8 mouse cellular contexts compared by ENCODE assay signal in genomic region chr13:67813710-67814660, GRCm38 (mm10). TPM values are rescaled to one million over a fixed set of nuclear protein-coding genes. Genes with fewer than 3 reads are reported as not detected.
DNase-seq lines count a peak whose midpoint lies in the region; ATAC-seq and TF ChIP-seq lines count a peak whose summit lies in the region.

Gene Zfp273 (plus strand): TSS chr13:67813740.

- H3K4me3 ChIP-seq in gastrocnemius, adult 2 months, result peak within 1 kb of the TSS; percentile 94
- H3K4me3 ChIP-seq in hindbrain, postnatal 0 days (ENCODE audit: low read length), result peak within 1 kb of the TSS; percentile 86
- H3K4me3 ChIP-seq in left cerebral cortex, adult 2 months, result peak within 1 kb of the TSS; percentile 80

- H3K4me2 ChIP-seq in hindbrain, postnatal 0 days (ENCODE audit: low read depth, low read length), result peak within 1 kb of the TSS; percentile 85

- H3K9ac ChIP-seq in hindbrain, postnatal 0 days (replicated peaks; ENCODE audit: low read length), result peak within 1 kb of the TSS; percentile 63

- 0 out of 2 replicates have a peak, but pooled peaks cover 3% of the 10 kb centered on the region for H3K36me3 ChIP-seq in hindbrain, postnatal 0 days (ENCODE audit: insufficient read depth, low read length)

- no peak for TF ChIP-seq CTCF in gastrocnemius, adult 2 months (IDR thresholded peaks at IDR 0.05)
- TF ChIP-seq CTCF in hindbrain, postnatal 0 days (IDR thresholded peaks at IDR 0.05; ENCODE audit: low read depth), result no peak
- TF ChIP-seq CTCF in left cerebral cortex, adult 2 months (IDR thresholded peaks at IDR 0.05), result no peak

- H3K9me3 ChIP-seq in hindbrain, postnatal 0 days (ENCODE audit: low read length), result peaks cover 5% of the 10 kb centered on the region; the same call in 1 of the 2 replicates

- intact Hi-C loops in gastrocnemius, adult 2 months (cut with DNase I), result loop anchor here (2.0 to 10.0 kb wide), 3 partner anchors 29 to 89 kb away; partner anchors contain the start of genes Zfp65 and Zfp85
- intact Hi-C loops in left cerebral cortex, adult 2 months (cut with DNase I), result loop anchor here (1.0 to 10.0 kb wide), 4 partner anchors 17 to 89 kb away; partner anchors contain the start of genes Gm10037, Zfp493, Zfp65 and Zfp85

- peak; percentile 94 for DNase-seq in ZHBTc4 (ENCODE audit: low read depth, low spot score)
- DNase-seq in cerebellum, postnatal 4 days (ENCODE audit: low spot score in 2 of 2), result peak; percentile 39 to 66
- peak; percentile 82 for DNase-seq in gastrocnemius, adult 2 months
- peak; percentile 90 for DNase-seq in hindbrain, postnatal 0 days (ENCODE audit: low spot score)
- DNase-seq in left cerebral cortex, adult 2 months (ENCODE audit: extremely low spot score in 1 of 2, low spot score in 2 of 2), result peak; percentile 70 to 75
- peak; percentile 76 to 81 for DNase-seq in right cerebral cortex, adult 2 months (ENCODE audit: low spot score in 2 of 2)
- DNase-seq in urinary bladder, postnatal 36 days (ENCODE audit: low spot score in 2 of 2), result peak; percentile 78 to 80

- no peaks in the 10 kb centered on the region for H3K4me1 ChIP-seq in hindbrain, postnatal 0 days (ENCODE audit: insufficient read depth, low read length)

- ATAC-seq in hindbrain, postnatal 0 days, result peak; percentile 96
- peak; percentile 95 for ATAC-seq in megakaryocyte, adult 5-6 weeks (ENCODE audit: poor library complexity, severe bottlenecking)

- H3K27ac ChIP-seq in gastrocnemius, adult 2 months, result peak within 1 kb of the TSS; percentile 87
- H3K27ac ChIP-seq in hindbrain, postnatal 0 days, result peak within 1 kb of the TSS; percentile 88
- H3K27ac ChIP-seq in left cerebral cortex, adult 2 months, result peak within 1 kb of the TSS; percentile 89

- no peaks in the 10 kb centered on the region for H3K27me3 ChIP-seq in hindbrain, postnatal 0 days (ENCODE audit: insufficient read depth, low read length)

- 3% methylated on average over 31 of the region's 31 CpGs for WGBS in hindbrain, postnatal 0 days

RNA-seq across cellular contexts. Expression of gene Zfp273, which starts in this region (rescaled TPM):
- total RNA-seq in gastrocnemius, adult 2 months (2021), result 1 to 10 TPM; 1.6 to 1.8 TPM
- 4.4 and 5.1 TPM in 2 replicates for total RNA-seq in hindbrain, postnatal 0 days (2014; rRNA removed)
- 7.8 and 8.7 TPM in 2 replicates for polyA plus RNA-seq in hindbrain, postnatal 0 days (2015; fragmentation: Nextera tagmentation; extraction: Ambion mirVana)
- total RNA-seq in left cerebral cortex, adult 2 months (2021), result 1 to 10 TPM; 5.3 to 7.2 TPM
- total RNA-seq in megakaryocyte, adult 5-6 weeks (2015), result 7.5 and 8.3 TPM in 2 replicates
- total RNA-seq in megakaryocyte, adult 5-6 weeks (2017), result 5.4 and 7.0 TPM in 2 replicates

Comparison
In these comparisons a context has a peak if more than half of its experiments do, and no peak if none do; other contexts are left out.
1. Peak in every context shown above with its lines: DNase-seq, ATAC-seq, H3K4me3 ChIP-seq and H3K27ac ChIP-seq.